Mouse (Mus musculus) left cerebral cortex, adult 11 months (tissue): ENCODE measurements around the gene Akain1.

Experiments
- DNase-seq: peaks from one replicate; pipeline ENCODE4 v3.0.0; 2022; ENCODE audit warnings: low spot score

Akain1 gene

DNA sequence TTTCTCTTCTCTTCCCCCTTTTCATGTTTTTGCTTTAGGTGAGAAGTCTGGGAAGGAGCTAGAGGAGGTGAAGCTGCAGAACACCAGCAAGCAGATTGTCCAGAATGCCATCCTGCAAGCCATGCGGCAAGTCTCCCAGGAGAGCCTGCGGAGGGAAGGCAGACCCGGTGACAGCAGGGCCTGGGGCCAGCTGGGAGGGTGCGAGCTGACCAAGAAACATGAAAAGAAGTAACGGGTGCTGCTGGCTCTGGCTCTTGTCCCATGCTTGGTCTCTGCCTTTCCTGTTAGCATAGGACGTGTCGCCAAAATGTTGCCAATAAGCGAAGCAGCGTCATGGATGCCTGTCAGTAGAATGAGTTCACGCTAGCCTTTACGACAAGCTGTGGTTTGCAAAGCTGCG, 48.0 kb downstream of the Akain1 start:
- DNase-seq, result no peak

DNA sequence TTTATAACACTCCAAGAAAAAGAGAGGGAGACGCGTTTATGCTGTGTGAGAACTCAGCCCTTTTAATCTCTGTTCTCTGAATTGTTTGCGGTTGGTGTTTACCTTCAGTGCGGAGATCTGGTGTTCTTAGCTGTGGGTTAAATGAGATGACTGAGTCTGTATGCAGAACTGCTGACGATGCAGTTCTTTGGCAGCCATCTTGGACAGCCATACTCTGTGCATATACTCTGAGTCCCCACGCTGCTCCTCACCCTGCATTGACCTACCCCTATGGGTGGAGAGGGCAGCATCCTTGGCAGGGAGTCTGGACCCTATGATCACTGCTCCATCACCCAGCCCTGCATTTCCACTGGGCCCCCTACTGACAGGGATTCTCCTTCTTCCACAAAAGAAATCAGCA, 48.8 kb downstream of the Akain1 start:
- DNase-seq, result no peak

DNA sequence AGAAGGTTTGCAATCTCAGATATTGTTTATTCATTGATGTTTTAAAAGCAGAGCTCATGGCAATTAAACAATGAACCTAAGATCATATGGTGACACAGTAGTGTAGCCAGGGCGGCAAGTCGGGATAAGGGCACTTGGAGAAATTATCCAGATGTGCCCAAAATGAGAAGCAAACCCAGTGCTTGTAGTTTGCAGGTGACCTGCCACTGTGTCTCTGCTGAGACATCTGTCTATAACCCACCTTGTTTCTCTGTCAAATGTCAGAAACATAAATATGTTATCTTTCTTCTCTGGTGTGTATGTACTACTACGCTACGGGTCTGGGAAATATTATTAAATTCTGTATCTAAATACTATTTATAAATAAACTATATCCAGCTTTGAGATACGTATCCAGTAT, 49.7 kb downstream of the Akain1 start:
- DNase-seq, result no peak

DNA sequence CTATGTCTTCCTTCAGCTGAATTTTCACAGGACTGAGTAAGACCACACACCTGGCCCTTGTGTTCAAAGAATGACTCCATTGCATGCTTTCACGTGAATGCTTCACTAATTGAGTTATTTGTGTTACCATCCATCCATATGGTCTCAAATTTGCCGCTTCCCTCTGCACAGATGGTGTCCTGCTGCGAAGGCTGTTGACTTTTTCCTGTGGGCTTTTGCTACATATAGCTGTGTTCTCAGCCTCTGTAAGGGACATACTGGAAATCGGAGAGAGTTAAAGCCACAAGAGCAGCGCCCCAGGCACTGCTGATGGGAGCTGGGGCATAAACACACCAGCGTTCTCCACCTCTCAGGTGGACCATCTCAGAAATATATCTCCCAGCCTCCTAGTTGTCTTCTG, 53.2 kb downstream of the Akain1 start:
- no peak for DNase-seq

DNA sequence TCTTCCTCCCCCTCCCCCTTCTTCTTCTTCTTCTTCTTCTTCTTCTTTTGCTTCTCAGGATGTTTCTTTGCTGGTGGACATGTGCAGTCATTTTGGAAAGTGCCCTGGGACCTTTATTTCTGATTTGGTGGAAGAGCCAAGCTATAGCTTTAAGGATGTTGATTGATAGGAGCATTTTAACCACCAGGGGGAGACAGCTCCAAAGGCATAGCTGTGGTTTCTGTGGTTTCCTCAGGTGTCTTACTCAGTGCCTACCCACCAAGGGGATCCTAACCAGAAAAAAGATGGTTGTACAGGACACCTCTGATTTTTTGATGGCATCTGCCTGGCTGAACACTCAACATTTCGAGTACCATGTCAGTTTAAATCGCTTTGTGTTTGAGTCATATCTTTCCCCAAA, 56.4 kb downstream of the Akain1 start:
- no peak for DNase-seq

DNA sequence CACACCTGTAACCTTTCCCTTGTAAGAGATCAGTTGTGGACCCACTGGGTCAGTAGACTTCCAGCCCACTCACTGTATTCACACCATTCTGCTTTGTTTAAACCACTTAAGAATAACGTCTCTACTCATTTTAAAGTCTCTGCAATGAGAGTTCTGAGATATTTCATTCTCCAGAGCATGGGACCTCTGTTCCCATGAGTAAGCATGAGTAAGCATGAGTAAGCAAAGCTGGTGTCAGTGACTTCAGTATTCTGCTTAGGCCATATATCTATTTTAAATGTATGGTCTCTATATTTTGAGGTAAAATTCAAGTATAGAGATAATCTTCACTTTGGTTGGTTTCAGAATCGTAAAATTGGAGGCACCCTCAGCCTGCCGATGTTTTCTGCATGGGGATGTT, 57.0 kb downstream of the Akain1 start:
- DNase-seq, result no peak

DNA sequence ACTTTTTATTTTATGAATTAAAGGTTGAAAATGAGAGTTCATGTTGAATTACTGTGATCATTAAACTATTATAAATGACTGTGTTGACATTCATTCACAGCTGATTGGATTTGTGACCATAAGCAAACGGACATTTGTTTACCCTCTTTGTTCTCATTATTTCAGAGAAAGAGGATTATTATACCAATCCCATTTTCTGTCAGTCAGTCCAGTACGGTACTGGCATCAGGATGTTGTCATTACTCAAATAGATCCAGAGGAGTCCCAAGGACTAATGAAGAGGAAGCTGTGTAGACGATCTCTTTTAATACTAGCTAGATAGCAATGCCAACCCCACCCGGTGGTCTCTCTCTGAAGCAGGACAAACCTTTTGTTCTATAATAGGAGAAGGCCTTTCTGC, 58.2 kb downstream of the Akain1 start:
- DNase-seq, result no peak

DNA sequence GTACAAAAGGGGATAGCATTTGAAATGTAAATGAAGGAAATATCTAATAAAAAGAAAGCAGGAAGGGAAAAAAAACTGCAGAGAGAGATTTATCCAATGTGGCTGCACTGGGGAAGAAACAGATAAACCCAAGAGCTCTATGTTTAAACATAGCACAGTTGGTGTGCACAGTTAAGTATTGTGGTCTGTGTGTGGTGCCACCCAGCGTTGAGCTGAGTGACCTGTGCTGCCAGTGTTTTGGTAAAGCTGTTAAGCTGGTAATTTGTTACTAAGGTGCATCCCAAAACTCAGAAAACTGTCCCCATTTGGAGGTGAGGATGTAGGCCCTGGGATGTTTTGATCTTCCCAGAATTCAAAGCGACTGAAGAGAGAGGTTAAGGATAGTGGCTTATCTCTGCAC, 59.8 kb downstream of the Akain1 start:
- DNase-seq, result no peak

DNA sequence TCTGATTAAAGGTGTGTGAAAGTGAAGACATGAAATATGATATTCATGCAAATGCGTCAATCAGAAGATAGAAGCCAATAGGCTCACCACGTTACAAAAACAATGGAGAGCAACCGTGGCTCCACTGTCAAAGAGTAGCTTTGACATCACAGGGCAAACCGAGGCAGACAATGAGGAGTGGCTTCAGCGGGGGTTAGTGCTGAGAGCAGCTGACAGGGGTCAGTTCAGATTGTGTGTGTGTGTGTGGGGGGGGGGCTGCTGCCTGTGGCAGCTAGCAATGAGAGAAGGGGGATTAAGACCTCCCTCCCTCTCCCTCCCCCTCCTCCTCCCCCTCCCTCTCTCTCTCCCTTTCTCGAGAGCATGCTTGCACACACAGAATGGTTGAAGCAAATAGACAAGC, 60.3 kb downstream of the Akain1 start:
- DNase-seq, result no peak

DNA sequence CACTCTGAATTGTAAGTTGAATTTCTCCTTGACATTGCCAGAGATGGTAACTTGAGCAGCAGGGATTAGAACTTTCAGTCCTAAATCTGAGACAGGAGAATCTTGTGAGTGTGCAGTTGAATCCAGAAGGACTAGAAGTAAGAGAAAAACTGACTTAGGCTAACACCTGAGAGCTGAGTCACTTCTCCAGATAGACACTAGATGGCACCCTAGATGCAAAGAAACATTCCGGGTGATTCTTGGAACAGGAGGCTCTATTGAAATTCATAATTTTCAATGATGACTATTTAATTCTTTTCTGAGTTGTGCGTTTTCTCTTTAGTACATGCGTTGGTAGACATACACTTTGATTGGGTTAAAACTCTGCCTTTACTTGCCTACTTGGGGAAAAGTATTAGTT, 66.9 kb downstream of the Akain1 start:
- DNase-seq, result no peak

DNA sequence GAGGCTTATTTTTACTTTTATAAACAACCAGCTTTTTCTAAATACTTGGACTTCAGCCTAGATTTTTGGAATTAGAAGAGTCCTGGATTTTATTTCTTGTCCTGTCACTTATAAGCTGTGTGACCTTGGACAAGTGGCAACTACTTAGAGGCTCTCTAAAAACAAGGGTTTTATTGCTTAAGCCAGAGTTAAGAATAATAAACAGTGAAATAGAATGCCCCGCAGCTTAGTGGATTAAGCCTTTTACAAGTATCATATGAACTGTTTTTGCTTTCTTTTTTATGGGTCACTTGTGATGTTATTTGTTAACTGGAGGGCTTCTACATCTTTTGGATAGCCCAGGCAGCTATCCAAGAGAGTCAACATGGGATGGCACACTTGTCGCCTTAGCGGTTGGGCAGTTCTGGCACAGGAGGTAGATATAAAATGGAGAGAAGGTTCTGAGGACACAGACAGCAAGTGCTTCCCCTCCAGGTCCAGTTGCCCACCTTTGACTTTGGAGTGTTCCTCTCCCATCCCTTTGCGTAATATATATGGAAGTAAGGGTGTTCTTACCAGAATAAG, 77.3 kb downstream of the Akain1 start:
- no peak for DNase-seq

DNA sequence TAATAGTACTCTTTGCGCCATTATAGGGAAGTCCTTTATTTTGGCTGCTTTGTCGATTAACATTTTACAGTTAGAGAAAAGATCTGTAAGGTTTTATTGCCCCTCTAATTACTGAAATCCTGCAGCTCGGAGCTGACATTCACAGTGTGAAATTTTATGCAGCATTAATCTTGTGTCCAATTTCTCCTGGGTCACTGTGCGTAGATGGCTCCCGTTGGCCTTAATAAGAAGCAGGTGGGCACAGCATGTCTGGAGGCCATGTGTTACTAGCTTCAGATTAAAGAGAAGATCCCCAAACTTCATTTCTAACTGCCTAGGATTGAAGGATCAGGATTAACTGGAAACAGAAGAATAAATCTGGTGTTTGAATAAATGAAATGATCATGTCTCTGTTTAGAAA, 92.3 kb downstream of the Akain1 start:
- no peak for DNase-seq
